Mouse (Mus musculus): ENCODE measurements around the gene Usp22. TPM values are rescaled to one million over a fixed set of nuclear protein-coding genes. Genes with fewer than 3 reads are reported as not detected.

Gene Usp22
- polyA plus RNA-seq, 1 experiment from 2014 or later: 373 TPM

GRCm38 (mm10) chr11:61127421-61128055, 47.3 kb downstream of the Usp22 start:
- Histone ChIP-seq H3K36me3 (no peaks in the 10 kb centered on the region), H3K27ac (no peak overlapping the region), H3K4me2 (replicated peaks) (no peak overlapping the region), H3K9me3 (no peaks in the 10 kb centered on the region), H3K4me3 (no peak overlapping the region), H3K9ac (no peak overlapping the region), H3K4me1 (no peaks in the 10 kb centered on the region), H3K27me3 (replicated peaks) (no peaks in the 10 kb centered on the region)
- no peak for ATAC-seq (ENCODE audit: low FRiP score, low read depth)
- 91% methylated on average over 8 of the region's 8 CpGs for WGBS

DNA sequence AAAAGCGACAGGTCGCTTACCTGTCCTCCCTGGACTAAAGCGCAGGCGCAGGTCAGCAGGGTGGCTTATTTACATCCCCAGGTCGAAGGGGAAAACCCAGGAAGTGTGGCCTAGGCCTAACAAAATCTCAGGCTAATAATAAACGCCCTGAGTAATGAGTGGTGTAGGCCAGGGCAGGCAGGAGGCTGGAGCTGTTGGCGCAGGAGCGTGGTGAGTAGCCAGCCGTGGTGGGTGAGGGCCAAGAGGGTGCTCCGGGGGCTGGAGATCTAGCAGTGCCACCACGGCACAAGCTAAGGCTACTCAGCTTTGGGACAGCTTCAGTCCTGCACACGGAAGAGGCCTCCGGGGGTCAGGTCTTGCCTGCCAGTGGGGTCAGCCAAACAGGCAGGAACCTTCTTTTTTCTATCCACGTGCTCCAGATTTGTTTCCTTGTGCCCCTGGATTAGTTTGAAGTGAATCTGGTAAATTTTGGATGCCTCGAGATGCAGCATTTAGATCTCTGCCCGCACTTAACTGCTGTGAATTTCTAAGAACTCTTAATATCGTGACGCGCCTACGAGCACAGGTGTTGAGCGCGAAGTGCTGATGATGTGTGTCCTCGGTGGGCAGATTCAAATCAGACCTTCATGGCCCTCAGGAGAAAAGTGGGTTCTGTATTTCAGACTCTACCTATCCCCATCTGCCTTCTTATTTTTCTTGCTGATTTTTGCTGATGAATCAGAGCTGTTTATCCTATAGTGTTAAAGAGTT, 48.1 kb downstream of the Usp22 start, which contains the start of gene Tnfrsf13b:
Gene Tnfrsf13b, plus strand, starts transcription at position 150 of the 750 bp plus-strand sequence.
- WGBS: 88% methylated on average over 23 of the region's 23 CpGs
- H3K27me3 ChIP-seq (replicated peaks): no peaks in the 10 kb centered on the region
- no peak within 1 kb of the TSS for H3K4me3 ChIP-seq
- H3K27ac ChIP-seq: no peak within 1 kb of the TSS
- H3K9ac ChIP-seq: no peak within 1 kb of the TSS
- ATAC-seq (ENCODE audit: low FRiP score, low read depth): no peak
- H3K4me1 ChIP-seq: no peaks in the 10 kb centered on the region
- no peaks in the 10 kb centered on the region for H3K9me3 ChIP-seq
- H3K4me2 ChIP-seq (replicated peaks): no peak within 1 kb of the TSS
- no peaks in the 10 kb centered on the region for H3K36me3 ChIP-seq

- WGBS: 91% methylated on average over 5 of the region's 5 CpGs
- no peak for ATAC-seq (ENCODE audit: low FRiP score, low read depth)
- Histone ChIP-seq H3K27me3 (replicated peaks) (no peaks in the 10 kb centered on the region), H3K27ac (no peak overlapping the region), H3K4me1 (no peaks in the 10 kb centered on the region), H3K4me3 (no peak overlapping the region), H3K9me3 (no peaks in the 10 kb centered on the region), H3K4me2 (replicated peaks) (no peak overlapping the region), H3K36me3 (no peaks in the 10 kb centered on the region), H3K9ac (no peak overlapping the region)
These were observed 48.9 kb downstream of the Usp22 start for GRCm38 (mm10) chr11:61125970-61126369.

DNA sequence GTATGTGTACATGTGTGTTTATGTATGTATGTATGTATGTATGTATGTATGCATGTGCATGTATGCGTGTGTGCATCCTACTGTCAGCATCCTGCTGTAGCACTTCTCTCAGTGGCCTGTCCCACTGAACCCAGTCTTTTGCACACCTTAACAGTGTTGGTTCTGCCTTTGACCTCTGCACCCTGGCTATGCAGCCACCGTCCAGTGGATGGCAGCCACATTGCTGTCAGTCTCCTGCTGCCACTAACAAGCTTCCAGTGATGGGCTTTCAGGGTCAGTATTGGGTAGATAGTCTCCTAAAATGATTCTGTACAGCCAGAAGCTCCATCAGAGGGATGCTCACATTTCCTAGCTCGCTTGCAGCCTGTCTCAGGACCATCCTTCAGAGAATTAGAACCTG, 51.0 kb downstream of the Usp22 start:
- no peaks in the 10 kb centered on the region for H3K4me1 ChIP-seq
- H3K4me3 ChIP-seq: no peak overlapping the region
- H3K9me3 ChIP-seq: no peaks in the 10 kb centered on the region
- H3K4me2 ChIP-seq (replicated peaks): no peak overlapping the region
- no peak overlapping the region for H3K27ac ChIP-seq
- H3K9ac ChIP-seq: no peak overlapping the region
- ATAC-seq (ENCODE audit: low FRiP score, low read depth): no peak
- WGBS: 74% methylated on average over 3 of the region's 3 CpGs
- H3K27me3 ChIP-seq (replicated peaks): no peaks in the 10 kb centered on the region
- no peaks in the 10 kb centered on the region for H3K36me3 ChIP-seq

GRCm38 (mm10) chr11:61122769-61123288, 52.0 kb downstream of the Usp22 start:
- ATAC-seq (ENCODE audit: low FRiP score, low read depth): no peak
- WGBS: 90% methylated on average over 8 of the region's 8 CpGs

DNA sequence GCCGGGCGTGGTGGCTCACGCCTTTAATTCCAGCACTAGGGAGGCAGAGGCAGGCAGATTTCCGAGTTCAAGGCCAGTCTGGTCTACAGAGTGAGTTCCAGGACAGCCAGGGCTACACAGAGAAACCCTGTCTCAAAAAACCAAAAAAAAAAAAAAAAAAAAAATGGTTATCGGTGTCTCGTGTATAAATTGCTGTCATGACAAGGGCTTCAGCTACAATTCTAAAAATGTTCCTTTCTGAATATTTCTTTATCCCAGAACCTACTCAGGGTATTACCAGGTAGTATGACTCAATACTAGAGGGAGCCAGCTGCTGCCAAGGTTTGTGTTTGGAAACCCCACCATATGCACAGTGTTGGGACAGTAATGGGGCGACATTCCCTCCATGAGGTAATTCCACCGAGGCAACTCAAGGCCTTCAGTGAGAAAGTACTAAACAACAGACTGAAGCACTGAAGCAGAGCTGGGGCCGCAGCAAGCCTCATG, 52.5 kb downstream of the Usp22 start:
- Histone ChIP-seq H3K36me3 (no peaks in the 10 kb centered on the region), H3K9me3 (no peaks in the 10 kb centered on the region), H3K4me3 (no peak overlapping the region), H3K27ac (no peak overlapping the region), H3K4me1 (no peaks in the 10 kb centered on the region), H3K9ac (no peak overlapping the region), H3K4me2 (replicated peaks) (no peak overlapping the region), H3K27me3 (replicated peaks) (no peaks in the 10 kb centered on the region)
- no peak for ATAC-seq (ENCODE audit: low FRiP score, low read depth)
- WGBS: 86% methylated on average over 9 of the region's 9 CpGs

More at GRCm38 (mm10) chr11:61122769-61123288, 52.0 kb downstream of the Usp22 start:
- Histone ChIP-seq H3K4me1 (no peaks in the 10 kb centered on the region), H3K4me3 (no peak overlapping the region), H3K36me3 (no peaks in the 10 kb centered on the region), H3K9ac (no peak overlapping the region), H3K27me3 (replicated peaks) (no peaks in the 10 kb centered on the region), H3K9me3 (no peaks in the 10 kb centered on the region), H3K27ac (no peak overlapping the region), H3K4me2 (replicated peaks) (no peak overlapping the region)

GRCm38 (mm10) chr11:61119996-61120583, 54.8 kb downstream of the Usp22 start:
- 91% methylated on average over 3 of the region's 3 CpGs for WGBS
- no peak overlapping the region for H3K4me3 ChIP-seq
- ATAC-seq (ENCODE audit: low FRiP score, low read depth): no peak

GRCm38 (mm10) chr11:61116226-61116625, 58.6 kb downstream of the Usp22 start:
- no peaks in the 10 kb centered on the region for H3K4me1 ChIP-seq
- H3K27me3 ChIP-seq (replicated peaks): peaks cover 6% of the 10 kb centered on the region; the same call in 1 of the 2 replicates
- H3K36me3 ChIP-seq: no peaks in the 10 kb centered on the region
- no peak overlapping the region for H3K4me3 ChIP-seq
- H3K27ac ChIP-seq: no peak overlapping the region
- no peak overlapping the region for H3K4me2 ChIP-seq (replicated peaks)
- H3K9me3 ChIP-seq: no peaks in the 10 kb centered on the region
- no peak overlapping the region for H3K9ac ChIP-seq
- WGBS: 73% methylated on average over 8 of the region's 8 CpGs
- ATAC-seq (ENCODE audit: low FRiP score, low read depth): no peak

More at GRCm38 (mm10) chr11:61119996-61120583, 54.8 kb downstream of the Usp22 start:
- H3K9ac ChIP-seq: no peak overlapping the region
- no peak overlapping the region for H3K4me2 ChIP-seq (replicated peaks)
- H3K4me1 ChIP-seq: no peaks in the 10 kb centered on the region
- H3K27ac ChIP-seq: no peak overlapping the region
- no peaks in the 10 kb centered on the region for H3K36me3 ChIP-seq
- H3K27me3 ChIP-seq (replicated peaks): peaks cover 6% of the 10 kb centered on the region; the same call in 1 of the 2 replicates
- H3K9me3 ChIP-seq: no peaks in the 10 kb centered on the region

DNA sequence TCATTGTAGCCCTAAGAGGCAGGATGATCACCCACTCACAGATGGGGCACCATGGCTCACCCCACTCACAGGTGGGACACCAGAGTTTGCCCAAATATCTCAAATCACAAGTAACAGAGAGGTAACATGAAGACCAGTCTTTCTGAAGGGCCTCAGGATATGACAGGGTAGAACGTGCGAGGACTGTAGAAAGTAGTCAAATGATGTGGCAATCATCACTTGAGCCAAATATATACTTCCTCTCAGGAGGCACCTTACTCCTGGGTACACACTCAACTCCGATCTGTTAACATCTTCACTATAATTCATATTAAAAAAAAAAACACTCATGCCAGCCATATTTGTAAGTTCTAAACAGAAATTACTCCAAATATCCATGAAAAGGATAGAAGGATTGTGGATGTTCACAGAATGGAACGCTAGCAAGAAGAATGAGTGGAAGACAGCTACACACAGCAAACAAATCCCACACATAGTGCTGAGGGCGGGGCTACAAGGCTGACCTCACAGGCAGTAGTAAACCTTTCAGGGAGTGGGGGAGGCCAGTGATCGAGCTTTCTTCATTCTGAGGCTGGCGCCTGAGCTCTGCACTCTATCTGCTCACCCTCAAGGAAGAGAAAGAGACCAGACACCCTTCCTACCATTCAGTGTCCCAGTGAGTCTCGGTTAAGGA, 62.4 kb downstream of the Usp22 start:
- H3K27me3 ChIP-seq (replicated peaks): peaks cover 6% of the 10 kb centered on the region; the same call in 1 of the 2 replicates
- no peak overlapping the region for H3K4me3 ChIP-seq
- H3K27ac ChIP-seq: no peak overlapping the region
- H3K4me2 ChIP-seq (replicated peaks): no peak overlapping the region
- ATAC-seq (ENCODE audit: low FRiP score, low read depth): no peak
- H3K36me3 ChIP-seq: no peaks in the 10 kb centered on the region
- WGBS: 77% methylated on average over 8 of the region's 8 CpGs
- H3K9ac ChIP-seq: no peak overlapping the region
- H3K9me3 ChIP-seq: no peaks in the 10 kb centered on the region
- no peaks in the 10 kb centered on the region for H3K4me1 ChIP-seq

DNA sequence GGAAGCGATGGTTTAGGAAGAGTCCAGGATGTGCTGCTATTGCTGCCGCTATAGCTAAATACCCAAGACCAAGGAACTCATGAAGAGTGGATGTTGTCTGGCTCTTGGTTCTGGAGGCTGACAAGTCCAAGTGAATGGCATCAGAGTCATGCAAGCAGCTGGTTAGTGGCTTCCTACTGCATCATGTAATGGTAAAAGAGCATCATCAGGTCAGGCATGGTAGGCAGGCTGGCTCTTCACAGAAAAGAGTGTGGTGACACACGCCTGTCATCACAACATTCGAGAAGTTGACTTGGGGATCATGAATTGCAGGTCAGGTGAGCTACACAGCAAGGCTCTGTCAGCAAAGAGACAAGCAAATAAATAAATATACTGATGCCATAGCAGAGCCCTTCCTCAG, 63.4 kb downstream of the Usp22 start:
- H3K9ac ChIP-seq: no peak overlapping the region
- H3K4me3 ChIP-seq: no peak overlapping the region
- no peak overlapping the region for H3K27ac ChIP-seq
- 90% methylated on average over 4 of the region's 4 CpGs for WGBS
- H3K4me2 ChIP-seq (replicated peaks): no peak overlapping the region
- H3K36me3 ChIP-seq: no peaks in the 10 kb centered on the region
- no peak for ATAC-seq (ENCODE audit: low FRiP score, low read depth)
- peaks cover 5% of the 10 kb centered on the region; the same call in 1 of the 2 replicates for H3K27me3 ChIP-seq (replicated peaks)
- H3K9me3 ChIP-seq: no peaks in the 10 kb centered on the region
- H3K4me1 ChIP-seq: no peaks in the 10 kb centered on the region

DNA sequence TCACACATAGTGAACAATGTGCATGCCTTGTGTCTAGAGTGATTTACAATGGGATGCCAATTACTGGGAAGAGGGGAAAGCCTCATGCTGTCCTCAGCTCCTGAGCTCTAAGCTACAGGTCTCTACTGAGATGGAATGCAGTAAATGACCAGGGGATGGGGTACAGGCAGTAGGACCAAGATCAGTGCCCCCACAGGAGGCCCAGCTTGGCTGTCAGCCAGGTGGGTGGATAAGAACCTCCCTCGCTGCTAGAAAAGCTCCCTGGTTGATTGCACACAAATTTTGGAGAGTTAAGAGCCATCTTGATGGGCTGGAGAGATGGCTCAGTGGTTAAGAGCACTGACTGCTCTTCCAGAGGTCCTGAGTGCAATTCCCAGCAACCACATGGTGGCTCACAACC, 63.9 kb downstream of the Usp22 start:
- Histone ChIP-seq H3K4me3 (no peak overlapping the region), H3K4me1 (no peaks in the 10 kb centered on the region), H3K9ac (no peak overlapping the region), H3K4me2 (replicated peaks) (no peak overlapping the region), H3K36me3 (no peaks in the 10 kb centered on the region), H3K27me3 (replicated peaks) (no peaks in the 10 kb centered on the region), H3K27ac (no peak overlapping the region), H3K9me3 (no peaks in the 10 kb centered on the region)
- WGBS: 35% methylated on average over 1 of the region's 1 CpGs
- ATAC-seq (ENCODE audit: low FRiP score, low read depth): no peak

DNA sequence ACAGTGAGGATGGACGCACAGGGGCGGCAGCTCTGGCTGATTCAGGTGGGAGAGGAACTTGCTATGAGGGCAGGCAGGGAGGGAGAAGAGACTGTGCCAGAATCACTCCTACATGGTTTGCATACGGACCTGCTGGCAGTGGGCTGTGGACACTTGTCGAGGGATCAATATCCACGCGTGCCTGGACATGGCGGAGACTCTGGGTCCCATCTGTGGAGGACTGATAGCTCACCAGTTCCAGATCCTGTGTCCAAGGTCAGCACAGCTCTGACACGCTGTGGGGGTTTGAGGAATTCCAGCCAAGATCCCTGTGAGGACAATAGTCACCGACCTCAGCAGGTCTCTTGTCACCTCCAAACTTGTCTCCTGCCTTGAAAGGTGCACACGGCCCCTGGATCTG, 64.7 kb downstream of the Usp22 start:
- Histone ChIP-seq H3K4me1 (no peaks in the 10 kb centered on the region), H3K4me3 (no peak overlapping the region), H3K4me2 (replicated peaks) (no peak overlapping the region), H3K36me3 (no peaks in the 10 kb centered on the region), H3K27ac (no peak overlapping the region), H3K9ac (no peak overlapping the region), H3K9me3 (no peaks in the 10 kb centered on the region), H3K27me3 (replicated peaks) (no peaks in the 10 kb centered on the region)
- WGBS: 83% methylated on average over 10 of the region's 10 CpGs
- ATAC-seq (ENCODE audit: low FRiP score, low read depth): no peak
